Mouse (Mus musculus): ENCODE measurements around the gene Pex14.

GRCm38 (mm10) chr4:149062406-149063318 lies 37.0 kb downstream of the Pex14 start:
- TF ChIP-seq POLR2A (IDR thresholded peaks at IDR 0.05; ENCODE audit: low read depth, low read length) (no peak), CTCF (IDR thresholded peaks at IDR 0.05; ENCODE audit: extremely low read depth, insufficient read length, insufficient replicate concordance, low read depth, low read length) (no peak)
